Mouse (Mus musculus): ENCODE results near the gene Nutf2. TPM values are rescaled to one million over a fixed set of nuclear protein-coding genes. Genes with fewer than 3 reads are reported as not detected.
A peak's percentile ranks its signal among the peaks of the same experiment; 100 is the strongest.

The Nutf2 gene
- polyA plus RNA-seq, 1 experiment from 2014 or later = 317 TPM

- Histone ChIP-seq H3K27ac (ENCODE audit: low read depth) (no peak overlapping the region), H3K4me2 (no peak overlapping the region), H3K4me1 (ENCODE audit: insufficient read depth) (no peaks in the 10 kb centered on the region), H3K27me3 (ENCODE audit: insufficient read depth, low read length) (no peaks in the 10 kb centered on the region), H3K4me3 (ENCODE audit: low read depth, low read length) (no peak overlapping the region), H3K9ac (no peak overlapping the region), H3K9me3 (ENCODE audit: low read depth, low read length) (no peaks in the 10 kb centered on the region), H3K36me3 (ENCODE audit: insufficient read depth) (peaks cover 5% of the 10 kb centered on the region)
- TF ChIP-seq CTCF (IDR thresholded peaks at IDR 0.05; ENCODE audit: low read depth) = no peak
- ATAC-seq (ENCODE audit: insufficient read depth) = no peak
- 76% methylated on average over 9 of the region's 9 CpGs for WGBS
- no peak for DNase-seq
These were observed 37.6 kb downstream of the Nutf2 start for GRCm38 (mm10) chr8:105897801-105898480.

- H3K27me3 ChIP-seq (ENCODE audit: insufficient read depth, low read length) = no peaks in the 10 kb centered on the region
- H3K4me3 ChIP-seq (ENCODE audit: low read depth, low read length) = peak within 1 kb of the TSS; percentile 97
- DNase-seq (peak; percentile 97), ATAC-seq (ENCODE audit: insufficient read depth) (peak; percentile 96)
- WGBS = under 1% methylated on average over 68 of the region's 68 CpGs
- H3K9ac ChIP-seq = peak within 1 kb of the TSS; percentile 99
- H3K4me2 ChIP-seq = peak within 1 kb of the TSS; percentile 92
- H3K36me3 ChIP-seq (ENCODE audit: insufficient read depth) = 0 out of 2 replicates have a peak, but pooled peaks cover 2% of the 10 kb centered on the region
- peak within 1 kb of the TSS; percentile 90 for H3K27ac ChIP-seq (ENCODE audit: low read depth)
- no peak for TF ChIP-seq CTCF (IDR thresholded peaks at IDR 0.05; ENCODE audit: low read depth)
- no peaks in the 10 kb centered on the region for H3K9me3 ChIP-seq (ENCODE audit: low read depth, low read length)
- H3K4me1 ChIP-seq (ENCODE audit: insufficient read depth) = no peaks in the 10 kb centered on the region
These were observed 40.0 kb downstream of the Nutf2 start, which contains the start of gene Pskh1 for GRCm38 (mm10) chr8:105900180-105900940. TSS of gene Pskh1 (plus strand) at chr8:105900441.

DNA sequence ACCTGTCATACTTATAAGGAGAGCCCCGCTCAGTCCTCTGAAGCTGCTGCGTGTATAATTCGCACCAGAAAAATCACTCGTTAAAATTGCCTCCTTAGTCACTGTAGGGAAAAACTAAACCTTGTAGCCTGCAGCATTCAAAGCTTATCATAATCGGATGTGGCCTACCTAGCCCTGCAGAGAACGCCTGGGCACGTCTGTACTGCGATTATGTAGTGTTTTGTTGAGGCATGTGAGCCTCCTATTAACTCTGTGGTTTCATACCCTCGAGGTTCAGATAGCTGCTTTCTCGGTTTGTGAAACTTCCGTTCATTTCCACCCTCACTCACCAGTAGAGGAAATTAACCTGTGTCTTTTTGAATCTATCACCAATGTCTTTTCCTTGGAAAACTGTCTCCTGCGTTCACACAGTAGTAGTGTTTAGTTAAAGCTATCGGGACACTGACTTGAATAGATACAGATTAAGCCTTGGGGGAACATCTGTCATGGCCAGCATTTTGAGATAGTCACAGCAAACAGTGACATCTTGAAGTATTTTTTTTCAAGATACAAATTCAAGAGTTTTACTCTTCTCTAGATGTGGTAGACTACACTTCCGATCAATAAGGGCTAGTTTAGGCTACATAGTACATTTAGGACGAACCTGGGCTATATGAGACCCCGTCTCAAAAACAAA, 40.7 kb downstream of the Nutf2 start:
- Histone ChIP-seq H3K4me3 (ENCODE audit: low read depth, low read length) (peak overlapping the region; percentile 97), H3K4me2 (peak overlapping the region; percentile 92), H3K27me3 (ENCODE audit: insufficient read depth, low read length) (no peaks in the 10 kb centered on the region), H3K27ac (ENCODE audit: low read depth) (peak overlapping the region; percentile 90), H3K9ac (peak overlapping the region; percentile 99), H3K4me1 (ENCODE audit: insufficient read depth) (no peaks in the 10 kb centered on the region), H3K36me3 (ENCODE audit: insufficient read depth) (0 out of 2 replicates have a peak, but pooled peaks cover 4% of the 10 kb centered on the region), H3K9me3 (ENCODE audit: low read depth, low read length) (no peaks in the 10 kb centered on the region)
- DNase-seq (peak; percentile 10), ATAC-seq (ENCODE audit: insufficient read depth) (no peak)
- no peak for TF ChIP-seq CTCF (IDR thresholded peaks at IDR 0.05; ENCODE audit: low read depth)
- 23% methylated on average over 16 of the region's 16 CpGs for WGBS

DNA sequence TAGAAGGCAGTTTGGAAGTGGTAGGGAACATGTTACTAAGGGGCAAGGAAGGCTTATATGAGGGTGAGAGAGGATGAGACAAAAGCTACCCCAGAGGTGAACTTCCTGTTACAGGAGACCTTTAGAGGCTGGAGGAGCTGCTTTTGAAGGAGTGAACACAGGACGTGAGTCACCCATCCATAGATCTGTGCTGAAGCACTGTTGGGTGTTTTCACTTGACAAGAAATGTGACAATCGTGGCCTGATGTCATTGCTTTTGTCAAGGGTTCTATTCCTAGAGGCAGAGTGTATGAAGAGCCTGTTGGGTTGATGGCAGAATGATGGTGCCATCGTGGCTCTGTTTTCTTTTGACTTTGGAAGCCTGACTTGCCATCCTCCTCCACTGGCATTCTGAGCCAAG, 59.0 kb downstream of the Nutf2 start:
- peaks cover 30% of the 10 kb centered on the region for H3K36me3 ChIP-seq (ENCODE audit: insufficient read depth)
- H3K27me3 ChIP-seq (ENCODE audit: insufficient read depth, low read length) = no peaks in the 10 kb centered on the region
- no peak for TF ChIP-seq CTCF (IDR thresholded peaks at IDR 0.05; ENCODE audit: low read depth)
- DNase-seq (no peak), ATAC-seq (ENCODE audit: insufficient read depth) (no peak)
- WGBS = 82% methylated on average over 3 of the region's 3 CpGs
- H3K4me1 ChIP-seq (ENCODE audit: insufficient read depth) = no peaks in the 10 kb centered on the region
- H3K9ac ChIP-seq = no peak overlapping the region
- H3K4me3 ChIP-seq (ENCODE audit: low read depth, low read length) = no peak overlapping the region
- no peaks in the 10 kb centered on the region for H3K9me3 ChIP-seq (ENCODE audit: low read depth, low read length)
- H3K4me2 ChIP-seq = no peak overlapping the region
- H3K27ac ChIP-seq (ENCODE audit: low read depth) = no peak overlapping the region

GRCm38 (mm10) chr8:105925123-105925522, 64.7 kb downstream of the Nutf2 start:
- Histone ChIP-seq H3K4me1 (ENCODE audit: insufficient read depth) (no peaks in the 10 kb centered on the region), H3K36me3 (ENCODE audit: insufficient read depth) (peaks cover 16% of the 10 kb centered on the region), H3K9ac (no peak overlapping the region), H3K27me3 (ENCODE audit: insufficient read depth, low read length) (no peaks in the 10 kb centered on the region), H3K9me3 (ENCODE audit: low read depth, low read length) (no peaks in the 10 kb centered on the region), H3K4me2 (no peak overlapping the region), H3K27ac (ENCODE audit: low read depth) (no peak overlapping the region), H3K4me3 (ENCODE audit: low read depth, low read length) (no peak overlapping the region)
- DNase-seq (no peak), ATAC-seq (ENCODE audit: insufficient read depth) (no peak)
- TF ChIP-seq CTCF (IDR thresholded peaks at IDR 0.05; ENCODE audit: low read depth) = no peak
- 66% methylated on average over 3 of the region's 3 CpGs for WGBS

Other genes with a start within 250 kb of the Nutf2 start
- gene Ctcf, start 224.0 kb upstream of the Nutf2 start, polyA plus RNA-seq (2014; fragmentation: Nextera tagmentation; extraction: Ambion mirVana) = 127 and 129 TPM in 2 replicates
- 0.69 and 0.89 TPM in 2 replicates for gene Agrp, start 223.2 kb upstream of the Nutf2 start, polyA plus RNA-seq (2014; fragmentation: Nextera tagmentation; extraction: Ambion mirVana)
- 0.70 and 1.1 TPM in 2 replicates for gene Carmil2, start 174.3 kb upstream of the Nutf2 start, polyA plus RNA-seq (2014; fragmentation: Nextera tagmentation; extraction: Ambion mirVana)
- 62.2 and 68.6 TPM in 2 replicates for gene Acd, start 159.5 kb upstream of the Nutf2 start, polyA plus RNA-seq (2014; fragmentation: Nextera tagmentation; extraction: Ambion mirVana)
- gene Pard6a, start 159.4 kb upstream of the Nutf2 start, polyA plus RNA-seq (2014; fragmentation: Nextera tagmentation; extraction: Ambion mirVana) = 13.4 and 13.6 TPM in 2 replicates
- gene 4933405L10Rik, start 152.9 kb upstream of the Nutf2 start, polyA plus RNA-seq (2014; fragmentation: Nextera tagmentation; extraction: Ambion mirVana) = 0.15 TPM in 1 of 2 replicates, not detected in the other
- gene Enkd1, start 152.4 kb upstream of the Nutf2 start, polyA plus RNA-seq (2014; fragmentation: Nextera tagmentation; extraction: Ambion mirVana) = 28.7 and 29.7 TPM in 2 replicates
- gene Gfod2, start 101.9 kb upstream of the Nutf2 start, polyA plus RNA-seq (2014; fragmentation: Nextera tagmentation; extraction: Ambion mirVana) = 21.2 and 22.6 TPM in 2 replicates
- gene Ranbp10, start 33.2 kb upstream of the Nutf2 start, polyA plus RNA-seq (2014; fragmentation: Nextera tagmentation; extraction: Ambion mirVana) = 12.2 and 13.8 TPM in 2 replicates
- gene Tsnaxip1, start 32.8 kb upstream of the Nutf2 start, polyA plus RNA-seq (2014; fragmentation: Nextera tagmentation; extraction: Ambion mirVana) = 0.09 and 0.11 TPM in 2 replicates
- gene Cenpt, start 7.3 kb upstream of the Nutf2 start, polyA plus RNA-seq (2014; fragmentation: Nextera tagmentation; extraction: Ambion mirVana) = 41.4 and 46.2 TPM in 2 replicates
- 62.7 and 70.7 TPM in 2 replicates for gene Thap11, start 5.4 kb upstream of the Nutf2 start, polyA plus RNA-seq (2014; fragmentation: Nextera tagmentation; extraction: Ambion mirVana)
- gene Edc4, start 20.3 kb downstream of the Nutf2 start, polyA plus RNA-seq (2014; fragmentation: Nextera tagmentation; extraction: Ambion mirVana) = 48.2 and 55.4 TPM in 2 replicates
- 0.97 TPM in 1 of 2 replicates, not detected in the other for gene Nrn1l, start 33.0 kb downstream of the Nutf2 start, polyA plus RNA-seq (2014; fragmentation: Nextera tagmentation; extraction: Ambion mirVana)
- gene Pskh1, start 39.9 kb downstream of the Nutf2 start, polyA plus RNA-seq (2014; fragmentation: Nextera tagmentation; extraction: Ambion mirVana) = 32.0 and 33.7 TPM in 2 replicates
- 0.41 and 0.68 TPM in 2 replicates for gene Ctrl, start 73.3 kb downstream of the Nutf2 start, polyA plus RNA-seq (2014; fragmentation: Nextera tagmentation; extraction: Ambion mirVana)
- gene Psmb10, start 77.9 kb downstream of the Nutf2 start, polyA plus RNA-seq (2014; fragmentation: Nextera tagmentation; extraction: Ambion mirVana) = 33.6 and 34.0 TPM in 2 replicates
- gene Lcat, start 82.8 kb downstream of the Nutf2 start, polyA plus RNA-seq (2014; fragmentation: Nextera tagmentation; extraction: Ambion mirVana) = 1.2 and 2.1 TPM in 2 replicates
- 32.9 and 35.8 TPM in 2 replicates for gene Slc12a4, start 105.5 kb downstream of the Nutf2 start, polyA plus RNA-seq (2014; fragmentation: Nextera tagmentation; extraction: Ambion mirVana)
- not detected in 2 replicates for gene Dpep3, start 118.8 kb downstream of the Nutf2 start, polyA plus RNA-seq (2014; fragmentation: Nextera tagmentation; extraction: Ambion mirVana)
- 20.0 and 20.3 TPM in 2 replicates for gene Dus2, start 130.8 kb downstream of the Nutf2 start, polyA plus RNA-seq (2014; fragmentation: Nextera tagmentation; extraction: Ambion mirVana)
- not detected in 2 replicates for gene Dpep2nb, start 145.4 kb downstream of the Nutf2 start, polyA plus RNA-seq (2014; fragmentation: Nextera tagmentation; extraction: Ambion mirVana)
- gene Ddx28, start 151.3 kb downstream of the Nutf2 start, polyA plus RNA-seq (2014; fragmentation: Nextera tagmentation; extraction: Ambion mirVana) = 19.1 and 19.5 TPM in 2 replicates
- 7.1 and 7.6 TPM in 2 replicates for gene Nfatc3, start 198.3 kb downstream of the Nutf2 start, polyA plus RNA-seq (2014; fragmentation: Nextera tagmentation; extraction: Ambion mirVana)